Mouse (Mus musculus): ENCODE data around the gene Bbs7.
A peak's percentile ranks its signal among the peaks of the same experiment; 100 is the strongest.
"Not testable (repeated sequence)": the region's sequence is repeated elsewhere in the genome, so short reads cannot be mapped to it uniquely, and the experiment has no call there.

Bbs7 gene

GRCm38 (mm10) chr3:36613202-36613907 is at the start of gene Bbs7:
Gene Bbs7, minus strand, starts transcription at chr3:36613477.
- DNase-seq (ENCODE audit: inconsistent ontology term) = peak; percentile 98

- DNase-seq (ENCODE audit: inconsistent ontology term) = not testable (repeated sequence)
Measured at GRCm38 (mm10) chr3:36645245-36645559, 31.9 kb upstream of the Bbs7 start.

GRCm38 (mm10) chr3:36644554-36645244 is 31.4 kb upstream of the Bbs7 start:
- DNase-seq (ENCODE audit: inconsistent ontology term) = no peak

- no peak for DNase-seq (ENCODE audit: inconsistent ontology term)
Measured at GRCm38 (mm10) chr3:36643354-36643753, 30.1 kb upstream of the Bbs7 start.

- no peak for DNase-seq (ENCODE audit: inconsistent ontology term)
Measured at GRCm38 (mm10) chr3:36642736-36643135, 29.5 kb upstream of the Bbs7 start.

GRCm38 (mm10) chr3:36640787-36641186 is 27.5 kb upstream of the Bbs7 start:
- no peak for DNase-seq (ENCODE audit: inconsistent ontology term)

- DNase-seq (ENCODE audit: inconsistent ontology term) = peak; percentile 33
Measured at GRCm38 (mm10) chr3:36635449-36635848, 22.2 kb upstream of the Bbs7 start.

GRCm38 (mm10) chr3:36626803-36627202 is 13.5 kb upstream of the Bbs7 start:
- DNase-seq (ENCODE audit: inconsistent ontology term) = no peak

GRCm38 (mm10) chr3:36618181-36618580 is 4.9 kb upstream of the Bbs7 start:
- peak; percentile 14 for DNase-seq (ENCODE audit: inconsistent ontology term)

GRCm38 (mm10) chr3:36613908-36614255 is 605 bp upstream of the Bbs7 start:
- DNase-seq (ENCODE audit: inconsistent ontology term) = peak; percentile 17

GRCm38 (mm10) chr3:36612687-36613086 is 590 bp downstream of the Bbs7 start:
- DNase-seq (ENCODE audit: inconsistent ontology term) = no peak

GRCm38 (mm10) chr3:36605894-36606783 is 7.1 kb downstream of the Bbs7 start:
- DNase-seq (ENCODE audit: inconsistent ontology term) = no peak

- not testable (repeated sequence) for DNase-seq (ENCODE audit: inconsistent ontology term)
Measured at GRCm38 (mm10) chr3:36599773-36600172, 13.5 kb downstream of the Bbs7 start.

- DNase-seq (ENCODE audit: inconsistent ontology term) = no peak
Measured at GRCm38 (mm10) chr3:36598811-36599210, 14.5 kb downstream of the Bbs7 start.

- peak; percentile 99 for DNase-seq (ENCODE audit: inconsistent ontology term)
Measured at GRCm38 (mm10) chr3:36571827-36572378, 41.4 kb downstream of the Bbs7 start, which contains the start of gene Ccna2. Gene Ccna2, minus strand, starts transcription at chr3:36572150.

GRCm38 (mm10) chr3:36571361-36571826 is 41.9 kb downstream of the Bbs7 start:
- no peak for DNase-seq (ENCODE audit: inconsistent ontology term)

- no peak for DNase-seq (ENCODE audit: inconsistent ontology term)
Measured at GRCm38 (mm10) chr3:36569836-36570235, 43.4 kb downstream of the Bbs7 start.

GRCm38 (mm10) chr3:36563666-36564065 is 49.6 kb downstream of the Bbs7 start:
- no peak for DNase-seq (ENCODE audit: inconsistent ontology term)

GRCm38 (mm10) chr3:36559606-36560005 is 53.7 kb downstream of the Bbs7 start:
- DNase-seq (ENCODE audit: inconsistent ontology term) = no peak

GRCm38 (mm10) chr3:36557601-36558000 is 55.7 kb downstream of the Bbs7 start:
- no peak for DNase-seq (ENCODE audit: inconsistent ontology term)

GRCm38 (mm10) chr3:36552406-36553047 is 60.8 kb downstream of the Bbs7 start, which contains the start of gene Exosc9:
Gene Exosc9, plus strand, starts transcription at chr3:36552606.
- DNase-seq (ENCODE audit: inconsistent ontology term) = peak; percentile 95

All from Muller cell, postnatal 12 days (primary cell).